In genomic region chr4:95426563-95426962, GRCm38 (mm10) we compare ENCODE assay signal across 27 mouse cellular contexts.
DNase-seq lines count a peak whose midpoint lies in the region; ATAC-seq and TF ChIP-seq lines count a peak whose summit lies in the region.
"Had no signal": no experiment of that assay in that cellular context is flagged by ENCODE, and none has a peak within 500 bp of the region (broad histone marks: within the 10 kb centered on the region; RNA-seq: fewer than 3 reads in every experiment).

No protein-coding gene starts in this region.

- CTCF ChIA-PET in Patski (lab: Charles Lee), result no interaction called here

- no peaks in the 10 kb centered on the region for H3K36me3 ChIP-seq in stomach, postnatal 0 days (ENCODE audit: control insufficient read depth, insufficient read depth, low read length)
- H3K36me3 ChIP-seq in forebrain, embryonic 16.5 days (ENCODE audit: control insufficient read depth, insufficient read depth), result no peaks in the 10 kb centered on the region
- H3K36me3 ChIP-seq: embryonic facial prominence, embryonic 13.5 days; embryonic facial prominence, embryonic 15.5 days; forebrain, embryonic 15.5 days; G1E had no signal

- H3K4me2 ChIP-seq in stomach, postnatal 0 days (replicated peaks; ENCODE audit: low read depth), result no peak overlapping the region
- H3K4me2 ChIP-seq in forebrain, embryonic 16.5 days (ENCODE audit: low read length), result no peak overlapping the region
- H3K4me2 ChIP-seq: embryonic facial prominence, embryonic 13.5 days; embryonic facial prominence, embryonic 15.5 days; forebrain, embryonic 13.5 days; forebrain, embryonic 15.5 days had no signal

- no peaks in the 10 kb centered on the region for H3K4me1 ChIP-seq in stomach, postnatal 0 days (replicated peaks; ENCODE audit: control insufficient read depth, insufficient read depth)
- H3K4me1 ChIP-seq in forebrain, embryonic 16.5 days (replicated peaks; ENCODE audit: control insufficient read depth, insufficient read depth, low read length), result no peaks in the 10 kb centered on the region
- H3K4me1 ChIP-seq: embryonic facial prominence, embryonic 13.5 days; embryonic facial prominence, embryonic 15.5 days; forebrain, embryonic 13.5 days; forebrain, embryonic 15.5 days had no signal

- peak; percentile 93 for ATAC-seq in Patski
- no peak for ATAC-seq in stomach, postnatal 0 days (ENCODE audit: low FRiP score, low TSS enrichment)
- ATAC-seq in forebrain, embryonic 16.5 days, result no peak
- no peak for ATAC-seq in erythroid progenitor cell, adult 5-6 weeks (replicated peaks; ENCODE audit: low FRiP score, poor library complexity, severe bottlenecking)
- ATAC-seq: CD4-positive, CD25-positive, alpha-beta regulatory T cell, adult 4 months; forebrain, embryonic 13.5 days; forebrain, embryonic 15.5 days had no signal

- H3K9ac ChIP-seq in stomach, postnatal 0 days (ENCODE audit: low read length), result no peak overlapping the region
- H3K9ac ChIP-seq in forebrain, embryonic 16.5 days (replicated peaks; ENCODE audit: low read depth, low read length), result no peak overlapping the region
- H3K9ac ChIP-seq: embryonic facial prominence, embryonic 13.5 days; embryonic facial prominence, embryonic 15.5 days; forebrain, embryonic 13.5 days; forebrain, embryonic 15.5 days had no signal

- POLR2A ChIA-PET in Patski (lab: Charles Lee), result interaction anchor here (0.7 kb wide), 1 partner anchor 459 kb away, joined by 3 read pairs; no protein-coding TSS in a partner anchor

- TF ChIP-seq CTCF in Patski (IDR thresholded peaks at IDR 0.05), result no peak
- TF ChIP-seq CTCF in stomach, postnatal 0 days (IDR thresholded peaks at IDR 0.05; ENCODE audit: low read depth), result no peak

- H3K4me3 ChIP-seq in stomach, postnatal 0 days (ENCODE audit: low read depth, low read length), result no peak overlapping the region
- H3K4me3 ChIP-seq in forebrain, embryonic 16.5 days (replicated peaks; ENCODE audit: low read length), result no peak overlapping the region
- H3K4me3 ChIP-seq: embryonic facial prominence, embryonic 13.5 days; embryonic facial prominence, embryonic 15.5 days; erythroblast, embryonic 14.5 days; forebrain, embryonic 13.5 days; forebrain, embryonic 15.5 days had no signal

- no peaks in the 10 kb centered on the region for H3K9me3 ChIP-seq in stomach, postnatal 0 days (ENCODE audit: control insufficient read depth, low read length)
- no peaks in the 10 kb centered on the region for H3K9me3 ChIP-seq in forebrain, embryonic 16.5 days (ENCODE audit: control insufficient read depth, low read length)
- H3K9me3 ChIP-seq: embryonic facial prominence, embryonic 13.5 days; embryonic facial prominence, embryonic 15.5 days; forebrain, embryonic 13.5 days; forebrain, embryonic 15.5 days; G1E had no signal

- no peak overlapping the region for H3K27ac ChIP-seq in stomach, postnatal 0 days (replicated peaks)
- H3K27ac ChIP-seq in forebrain, embryonic 16.5 days (ENCODE audit: low read length), result no peak overlapping the region
- H3K27ac ChIP-seq: embryonic facial prominence, embryonic 13.5 days; embryonic facial prominence, embryonic 15.5 days; forebrain, embryonic 13.5 days; forebrain, embryonic 15.5 days had no signal

- TF ChIP-seq EP300 in stomach, postnatal 0 days (optimal IDR thresholded peaks at IDR 0.05), result no peak

- H3K27me3 ChIP-seq in Patski, result no peaks in the 10 kb centered on the region
- H3K27me3 ChIP-seq in stomach, postnatal 0 days (ENCODE audit: control insufficient read depth, insufficient read depth, low read length), result no peaks in the 10 kb centered on the region
- H3K27me3 ChIP-seq in forebrain, embryonic 16.5 days (replicated peaks; ENCODE audit: control insufficient read depth, insufficient read depth, low read length), result no peaks in the 10 kb centered on the region
- H3K27me3 ChIP-seq: CH12.LX; embryonic facial prominence, embryonic 13.5 days; embryonic facial prominence, embryonic 15.5 days; forebrain, embryonic 13.5 days; forebrain, embryonic 15.5 days had no signal

- DNase-seq in heart, adult 11 months, result peak; percentile 29
- DNase-seq in heart, adult 8-10 months (ENCODE audit: low spot score), result no peak
- peak; percentile 53 for DNase-seq in 3134 (ENCODE audit: extremely low read depth, insufficient read length, low spot score)
- peak; percentile 79 for DNase-seq in Muller cell, postnatal 12 days (ENCODE audit: inconsistent ontology term)
- peak; percentile 46 for DNase-seq in Patski (ENCODE audit: low read depth, low spot score)
- no peak for DNase-seq in stomach, postnatal 0 days (ENCODE audit: low spot score)
- DNase-seq: adrenal gland, adult 2 months; adrenal gland, postnatal 10 days; adrenal gland, postnatal 25 days; B cell, adult 2 months; cerebellum, adult 11 months; cerebellum, adult 18-20 months; cerebellum, adult 8-10 months; cerebellum, adult 9-11 months; cerebellum, postnatal 14 days; cerebellum, postnatal 36 days; embryo, embryonic 11 days had no signal

- 7% methylated on average over 1 of the region's 1 CpGs for WGBS in stomach, postnatal 0 days
- WGBS in forebrain, embryonic 16.5 days, result 50% methylated on average over 1 of the region's 1 CpGs

- in situ Hi-C loops in Patski (cut with MboI; ENCODE audit: low pct_unique_long_range_greater_than_20kb), result no loop called here

Comparison
In these comparisons a context has a peak if more than half of its experiments do, and no peak if none do; other contexts are left out.
1. DNase-seq: peak in heart, adult 11 months (single experiment), 3134 (single experiment), Muller cell, postnatal 12 days (single experiment) and Patski (single experiment); none in heart, adult 8-10 months (single experiment) and stomach, postnatal 0 days (single experiment).